Mouse (Mus musculus): ENCODE data around the gene Nat9.

Gene Nat9

DNA sequence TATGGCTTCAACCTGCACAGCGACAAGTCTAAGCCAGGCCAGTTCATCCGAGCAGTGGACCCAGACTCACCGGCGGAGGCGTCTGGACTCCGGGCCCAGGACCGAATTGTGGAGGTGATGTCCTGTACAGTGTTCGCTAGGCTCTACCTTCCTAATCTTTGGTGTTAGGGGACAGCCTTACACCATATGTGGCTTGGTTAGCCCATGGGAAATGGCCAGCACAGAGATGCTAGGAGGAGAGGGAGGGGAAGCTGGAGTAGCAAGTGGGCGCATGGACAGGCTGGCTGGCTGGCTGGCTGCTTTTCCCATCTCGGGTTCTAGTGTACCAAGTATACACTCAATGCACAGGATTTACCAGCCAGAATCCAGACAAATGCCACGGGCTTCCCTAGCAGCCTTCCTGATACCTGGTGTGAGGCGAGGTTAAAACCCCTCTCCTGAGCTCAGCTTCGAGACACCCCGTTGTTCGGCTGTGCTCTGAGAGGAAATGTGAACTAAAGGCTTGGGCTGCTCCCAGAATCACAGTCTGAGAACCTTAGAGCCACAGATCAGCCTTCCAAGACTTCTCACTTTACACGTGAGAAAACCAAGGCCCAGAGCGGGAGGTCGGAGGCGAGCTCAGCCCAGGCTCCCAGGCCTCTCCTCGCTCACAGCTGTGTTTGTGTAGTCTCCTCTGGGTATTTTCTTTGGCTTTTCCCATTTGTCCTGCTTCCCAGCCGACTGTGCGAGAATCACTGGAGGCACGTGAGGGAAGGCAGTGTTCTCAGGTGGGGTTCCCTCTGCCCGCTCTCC is 11.1 kb downstream of the Nat9 start:
- DNase-seq (ENCODE audit: low spot score) = no peak

DNA sequence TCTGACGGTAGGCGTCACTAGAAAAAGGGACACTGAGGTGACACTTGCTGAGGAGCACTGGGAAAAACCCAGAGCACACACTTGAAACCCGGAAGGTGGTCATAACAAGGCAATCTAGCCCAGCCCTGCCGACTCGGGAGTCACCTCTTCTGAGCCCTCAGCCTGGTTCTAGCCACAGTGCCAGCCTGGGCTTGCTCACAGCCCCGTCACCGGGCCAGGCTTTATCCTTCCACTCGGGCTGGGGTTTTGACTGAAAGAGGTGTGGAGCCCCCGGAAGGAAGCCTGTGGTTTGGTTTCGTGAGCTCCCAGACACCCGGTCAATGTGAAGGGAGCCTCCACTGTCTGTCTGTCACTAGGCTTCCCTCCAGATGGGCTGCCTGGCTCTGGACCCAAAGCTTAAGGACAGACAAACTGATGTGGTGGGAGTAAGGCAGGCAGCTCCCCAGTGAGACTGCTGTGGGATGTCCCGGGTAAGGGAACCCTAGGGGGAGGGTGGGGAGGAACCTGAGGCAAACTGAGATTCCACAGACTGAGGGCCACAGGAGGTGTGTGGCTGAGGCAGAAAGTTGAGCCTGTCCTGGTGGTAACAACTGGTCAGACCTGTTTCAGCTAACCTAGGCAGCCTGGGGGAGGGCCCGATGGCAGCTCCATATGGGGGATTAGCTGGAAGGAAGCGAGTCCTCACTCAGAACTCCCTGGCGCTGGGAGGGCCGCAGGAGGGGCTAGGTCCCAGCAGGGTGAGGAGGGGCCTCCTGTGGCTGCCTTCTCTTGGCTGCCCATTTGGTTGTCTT is 13.9 kb downstream of the Nat9 start:
- no peak for DNase-seq (ENCODE audit: low spot score)

DNA sequence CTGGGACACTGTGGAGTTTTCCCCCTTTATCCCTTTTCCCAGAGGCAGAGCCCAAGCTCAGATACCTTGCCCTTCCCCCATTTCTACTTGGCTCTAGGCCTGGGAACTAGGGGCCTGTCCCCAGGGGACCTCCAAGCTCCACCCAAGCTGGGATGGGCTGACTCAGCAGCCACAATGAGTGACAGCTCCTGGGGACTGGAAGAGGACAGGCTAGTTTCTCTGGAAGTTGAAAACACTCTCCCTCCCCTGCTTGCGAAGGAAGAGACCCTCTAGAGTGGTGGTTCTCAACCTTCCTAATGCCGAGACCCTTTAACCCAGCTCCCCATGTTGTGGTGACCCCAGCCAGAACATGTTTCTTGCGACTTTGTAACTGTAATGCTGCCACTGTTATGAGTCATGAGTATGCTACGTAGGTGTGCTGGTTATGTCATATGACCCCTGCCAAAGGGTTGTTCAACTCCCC is 14.8 kb downstream of the Nat9 start:
- DNase-seq (ENCODE audit: low spot score) = no peak

- DNase-seq (ENCODE audit: low spot score) = no peak
These were observed 16.5 kb downstream of the Nat9 start for GRCm38 (mm10) chr11:115171125-115171524.

DNA sequence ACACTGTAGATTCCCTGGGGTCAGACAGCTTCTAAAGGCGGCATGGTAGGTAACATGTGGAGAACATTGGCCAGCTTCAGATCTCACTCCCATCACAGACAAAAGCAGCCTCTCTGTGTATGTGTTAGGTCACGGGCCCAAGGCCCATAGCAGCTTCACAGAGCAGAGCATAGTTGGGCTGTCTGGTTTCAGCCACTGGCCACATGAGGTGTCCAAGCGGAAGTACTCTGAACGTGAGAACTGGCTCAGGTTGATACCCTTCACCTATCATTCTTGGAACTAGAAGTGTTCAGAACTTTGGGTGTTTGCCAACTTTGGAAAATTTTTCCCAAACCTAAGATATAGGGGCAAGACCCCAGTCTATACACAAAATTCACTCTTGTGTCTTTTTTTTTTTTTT is 18.2 kb downstream of the Nat9 start:
- DNase-seq (ENCODE audit: low spot score) = no peak

- DNase-seq (ENCODE audit: low spot score) = no peak
These were observed 19.9 kb downstream of the Nat9 start for GRCm38 (mm10) chr11:115167631-115168249.

DNA sequence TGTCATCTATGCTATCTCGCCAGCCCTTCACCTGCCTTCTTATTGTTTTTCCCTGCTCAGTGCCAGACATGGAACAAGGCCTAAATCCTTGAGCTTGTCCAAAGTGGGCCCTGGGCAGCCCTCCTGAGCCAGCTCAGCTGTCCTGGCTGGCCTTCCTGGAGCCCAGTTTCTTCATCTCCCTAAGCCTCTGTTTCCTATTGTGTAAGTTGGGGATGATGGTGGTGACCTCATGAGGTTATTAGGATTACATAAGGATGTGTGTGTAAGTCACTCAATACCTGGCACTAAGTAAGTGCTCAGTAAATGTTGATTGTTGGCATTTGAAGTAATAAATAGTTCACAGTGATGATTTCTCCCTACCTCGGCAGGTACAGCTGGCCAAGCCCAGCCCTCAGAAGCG is 20.9 kb downstream of the Nat9 start:
- DNase-seq (ENCODE audit: low spot score) = no peak

GRCm38 (mm10) chr11:115164976-115165374 is 22.7 kb downstream of the Nat9 start:
- DNase-seq (ENCODE audit: low spot score) = peak; percentile 66

- no peak for DNase-seq (ENCODE audit: low spot score)
These were observed 23.2 kb downstream of the Nat9 start for GRCm38 (mm10) chr11:115164341-115164975.

GRCm38 (mm10) chr11:115163568-115164150 is 24.0 kb downstream of the Nat9 start:
- no peak for DNase-seq (ENCODE audit: low spot score)

DNA sequence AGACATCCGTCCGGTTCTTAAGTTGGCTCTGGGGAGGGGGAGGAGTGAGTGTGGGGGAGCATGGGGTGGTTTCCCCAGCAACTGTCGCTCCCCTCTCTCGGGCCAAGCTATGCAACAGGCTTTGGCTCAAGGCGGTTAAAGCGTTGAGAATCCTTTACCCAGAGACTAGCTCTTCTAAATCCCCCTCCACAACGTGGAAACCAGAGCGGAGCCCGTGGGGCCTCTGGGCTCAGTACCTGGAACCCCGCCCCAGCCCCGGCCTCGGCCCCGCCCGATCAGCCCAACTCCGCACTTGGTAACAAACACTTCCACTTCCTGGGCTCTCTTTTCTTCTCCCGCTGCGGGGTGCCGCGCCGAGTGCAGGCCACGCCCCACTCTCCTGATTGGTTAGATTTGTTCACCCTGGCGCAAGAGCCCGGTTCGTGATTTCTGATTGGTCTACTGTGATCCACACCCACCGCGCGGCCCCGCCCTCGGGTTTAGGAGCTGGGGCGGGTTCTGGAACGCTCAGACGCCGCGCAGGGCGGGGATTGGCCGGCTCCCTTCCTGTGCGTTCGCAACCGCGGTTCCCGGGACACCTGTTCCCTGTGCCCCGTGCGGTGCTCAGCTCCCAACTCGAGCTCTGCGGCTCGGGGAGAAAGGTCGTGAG is 24.7 kb downstream of the Nat9 start, which contains the start of gene Slc9a3r1:
TSS of gene Slc9a3r1 (plus strand) at position 510 of the 649 bp plus-strand sequence.
- peak; percentile 99 for DNase-seq (ENCODE audit: low spot score)

DNA sequence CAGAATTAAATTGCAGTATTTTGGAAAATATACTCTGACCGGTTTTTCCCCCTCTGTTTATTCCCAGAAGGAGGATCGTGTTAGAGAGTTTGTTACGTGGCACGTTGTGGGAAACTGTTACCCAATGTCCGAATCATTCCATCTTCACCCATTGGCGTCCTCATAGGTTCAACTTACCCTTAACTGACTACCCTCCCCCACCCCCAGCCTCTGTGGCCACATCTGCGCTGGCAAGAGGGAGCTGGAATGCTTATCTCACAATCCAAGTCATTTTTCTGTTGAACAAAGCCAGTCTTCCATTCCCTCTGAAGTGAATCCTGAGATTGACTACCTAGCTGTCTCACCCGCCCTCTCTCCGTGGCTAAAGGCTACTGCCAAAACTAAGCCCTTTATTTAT is 25.5 kb downstream of the Nat9 start:
- DNase-seq (ENCODE audit: low spot score) = no peak

DNA sequence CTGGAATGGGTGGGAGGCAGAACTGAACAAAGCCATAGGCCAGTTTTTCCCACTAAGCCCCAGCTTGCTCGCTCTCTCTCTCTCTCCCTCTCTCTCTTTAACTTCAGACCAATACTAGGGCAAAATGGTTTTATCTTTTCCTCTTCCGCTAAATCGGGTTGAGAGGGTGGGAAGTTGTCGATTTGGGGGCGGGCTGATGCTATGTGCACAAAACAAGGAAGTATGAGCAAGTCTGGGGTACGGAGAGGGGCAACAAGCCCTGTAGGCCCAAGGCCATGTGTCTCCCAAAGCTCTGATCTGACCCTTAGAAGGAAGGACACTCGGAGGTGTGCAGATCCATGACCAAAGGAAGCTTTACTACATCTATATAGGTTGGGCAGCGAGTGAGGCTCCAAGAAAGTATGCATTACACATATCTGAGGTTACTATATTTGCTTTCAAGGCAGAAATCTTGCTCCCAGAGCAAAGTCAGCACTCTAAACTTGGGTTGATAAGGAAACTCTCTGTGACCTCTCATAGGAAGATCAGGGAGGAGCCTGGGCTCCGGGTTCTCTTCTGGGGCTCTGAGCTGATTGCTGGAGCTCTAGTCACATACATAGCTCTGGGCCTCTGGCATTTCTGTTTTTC is 26.0 kb downstream of the Nat9 start:
- DNase-seq (ENCODE audit: low spot score) = no peak

DNA sequence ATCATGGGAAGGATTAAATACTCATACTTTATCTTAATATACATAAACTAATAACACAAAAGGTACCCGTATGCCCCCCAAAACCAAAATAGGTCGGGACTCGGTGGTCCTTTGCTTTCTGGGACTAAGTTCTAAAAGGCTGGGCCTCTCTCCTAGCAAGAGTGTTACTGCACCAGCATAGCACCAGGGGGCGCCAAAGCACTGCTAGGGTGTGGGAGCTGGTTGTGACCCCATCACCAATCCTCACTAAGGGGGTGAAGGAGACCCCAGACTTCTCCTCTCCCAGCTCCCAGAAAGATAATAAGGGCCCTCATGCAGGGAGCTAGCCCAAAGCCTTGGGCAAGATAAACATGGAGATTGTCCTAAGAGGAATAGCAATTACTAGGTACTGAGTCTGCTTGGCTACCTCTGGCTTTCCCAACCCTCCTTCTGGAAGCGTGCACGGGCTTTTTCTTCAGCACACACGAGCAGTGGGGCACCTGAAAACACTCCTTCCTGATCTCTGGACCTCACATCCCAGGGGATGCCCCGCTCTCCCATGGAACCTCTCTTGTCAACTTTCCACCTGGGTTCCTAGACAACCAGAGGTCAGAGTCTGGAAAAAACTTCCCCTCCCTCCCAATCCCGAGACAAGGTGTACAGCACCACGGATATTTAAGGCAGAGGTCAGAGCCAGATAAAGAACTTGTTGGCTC is 26.6 kb downstream of the Nat9 start:
- DNase-seq (ENCODE audit: low spot score) = peak; percentile 75

DNA sequence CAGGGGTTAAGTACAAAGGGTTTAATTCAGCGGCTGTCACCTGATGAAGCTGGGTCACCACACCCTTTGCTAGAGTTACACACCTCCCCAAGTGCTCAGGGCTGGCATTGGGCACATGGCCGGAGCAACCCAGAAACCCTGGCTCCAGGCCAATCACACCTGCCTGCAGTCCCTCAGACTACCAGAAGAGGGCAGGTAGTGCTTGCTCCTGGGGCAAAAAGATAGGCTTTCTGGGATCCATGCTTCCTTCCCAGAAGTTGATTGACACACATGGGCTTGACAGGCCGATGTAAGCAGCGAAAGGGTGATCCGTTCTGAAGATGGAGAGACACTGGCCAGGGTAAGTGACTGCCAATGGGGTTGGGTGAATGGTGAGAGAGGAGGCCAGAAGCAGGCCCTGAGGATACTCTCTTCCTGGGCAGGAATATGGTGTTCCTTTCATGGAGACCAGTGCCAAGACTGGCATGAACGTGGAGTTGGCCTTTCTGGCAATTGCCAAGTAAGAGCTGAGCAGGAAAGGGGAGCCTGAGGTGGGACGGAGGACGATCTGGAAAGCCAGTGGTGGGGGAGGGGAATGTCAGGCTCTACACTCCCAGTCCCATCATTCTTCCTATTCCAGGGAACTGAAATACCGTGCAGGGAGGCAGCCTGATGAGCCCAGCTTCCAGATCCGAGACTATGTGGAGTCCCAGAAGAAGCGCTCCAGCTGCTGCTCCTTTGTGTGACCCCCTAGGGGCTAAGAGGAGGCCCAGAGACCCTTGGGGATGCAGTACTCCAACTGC is 27.5 kb downstream of the Nat9 start:
- peak; percentile 90 for DNase-seq (ENCODE audit: low spot score)

DNA sequence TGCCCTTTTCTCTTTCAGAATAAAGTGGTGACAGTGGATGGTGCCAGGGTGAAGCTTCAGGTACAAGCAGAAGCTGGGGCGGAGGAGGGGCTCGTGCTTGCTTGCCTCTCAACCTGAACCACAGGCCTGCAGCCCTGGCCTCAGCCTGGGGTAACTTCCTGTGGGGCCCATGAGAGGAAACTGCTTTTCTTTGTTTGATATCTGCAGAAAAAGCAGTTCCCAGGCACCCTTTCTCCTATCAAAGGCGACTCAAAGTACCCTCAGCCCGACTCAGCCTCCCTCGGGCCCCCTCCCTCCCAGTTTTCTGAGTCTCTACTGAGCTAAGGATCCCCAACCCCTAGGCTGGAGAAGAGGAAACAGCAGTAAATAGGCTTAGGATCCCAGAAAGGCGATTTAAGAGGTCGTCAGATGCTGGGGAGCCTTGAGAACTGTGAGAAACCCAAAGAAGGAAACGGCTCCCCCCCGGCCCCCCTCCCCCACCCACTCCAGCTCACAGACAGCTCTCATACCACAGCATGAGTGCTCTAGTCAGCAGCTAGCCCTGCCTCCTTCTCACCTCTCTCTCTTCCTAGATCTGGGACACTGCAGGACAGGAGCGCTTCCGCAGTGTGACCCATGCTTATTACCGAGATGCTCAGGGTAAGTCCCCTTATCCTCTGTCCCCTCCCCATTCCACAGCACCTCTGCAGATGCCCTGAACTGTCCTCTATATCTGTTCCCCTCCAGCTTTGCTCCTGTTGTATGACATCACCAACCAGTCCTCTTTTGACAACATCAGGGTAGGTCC is 29.5 kb downstream of the Nat9 start:
- DNase-seq (ENCODE audit: low spot score) = no peak

DNA sequence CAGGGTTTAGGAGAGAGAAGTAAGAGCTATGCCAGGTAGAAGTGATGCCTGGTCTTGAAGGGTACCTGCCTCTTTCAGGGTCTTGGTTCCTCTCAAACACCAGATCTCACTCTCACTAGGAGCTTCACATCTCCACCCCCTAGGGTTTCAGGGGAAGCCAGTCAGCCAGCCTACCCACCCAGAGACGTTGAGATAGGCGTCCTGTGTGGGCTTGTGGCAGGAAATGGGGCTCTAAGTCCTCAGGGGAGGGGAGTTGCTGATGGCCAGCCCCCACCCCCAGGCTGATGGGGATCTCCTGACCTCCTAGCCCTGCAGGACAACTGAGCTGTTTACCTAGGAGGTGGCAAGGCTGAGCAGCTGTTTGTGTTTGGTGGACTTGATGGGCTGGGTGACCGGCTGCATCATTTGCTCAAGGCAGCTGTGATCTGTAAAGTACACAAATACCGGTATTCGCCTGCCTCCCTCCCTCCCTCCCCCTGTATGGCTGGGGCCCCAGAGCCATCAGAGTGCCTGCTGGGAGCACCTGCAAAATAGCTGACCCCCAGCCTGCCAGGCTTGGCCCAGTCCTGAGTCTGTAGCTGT is 32.5 kb downstream of the Nat9 start:
- no peak for DNase-seq (ENCODE audit: low spot score)

DNA sequence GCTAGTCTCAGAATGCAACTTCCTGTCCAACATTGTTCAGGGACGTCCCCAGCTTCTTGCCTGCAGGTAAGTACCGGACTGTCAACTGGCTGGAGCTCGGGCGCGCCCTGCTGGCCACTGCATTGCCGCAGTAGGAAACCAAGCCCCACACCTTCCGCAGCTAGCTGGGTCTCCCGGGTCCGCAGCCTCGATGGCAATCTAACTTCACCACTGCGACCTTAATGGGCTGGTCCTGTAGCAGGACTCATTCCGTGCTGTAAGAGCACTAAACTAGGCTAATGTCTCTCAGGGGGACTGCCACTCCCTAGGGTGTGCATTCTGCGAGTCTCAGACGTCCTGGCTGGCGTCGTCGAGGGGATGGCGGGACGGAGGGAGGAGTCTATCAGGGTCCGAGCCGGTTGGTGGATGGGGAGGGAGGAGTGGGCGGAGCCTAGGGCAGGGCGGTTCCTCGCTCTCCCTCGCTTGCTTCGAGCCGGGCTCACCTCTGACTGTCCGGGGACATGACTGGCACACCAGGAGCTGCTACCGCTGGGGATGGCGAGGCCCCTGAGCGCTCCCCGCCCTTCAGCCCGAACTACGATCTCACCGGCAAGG is 33.9 kb downstream of the Nat9 start:
- peak; percentile 85 for DNase-seq (ENCODE audit: low spot score)
